Mouse (Mus musculus) kidney, postnatal 0 days (tissue): ENCODE data around the gene Slc2a10. TPM values are rescaled to one million over a fixed set of nuclear protein-coding genes. Genes with fewer than 3 reads are reported as not detected.

Experiments used
- ATAC-seq: fragments of 200-750 bp; cut with Nextera tagmentation; replicated peaks from 2 replicates; pipeline ENCODE4 v1.8.0; 2017; ENCODE audit warnings: low read depth, moderate number of reproducible peaks, moderate TSS enrichment, moderate library complexity; ENCODE audit not compliant: low FRiP score
- DNase-seq: peaks from one replicate; pipeline ENCODE4 v3.0.0-alpha.2; 2016; ENCODE audit warnings: low spot score
- H3K27ac ChIP-seq: fragments of 300-500 bp; sonication (generic); 2 replicates; pipeline ENCODE4 v1.5.1; 2014; ENCODE audit warnings: mild to moderate bottlenecking
- H3K27me3 ChIP-seq: fragments of 300-500 bp; sonication (generic); 2 replicates; pipeline ENCODE4 v1.6.1; 2014; ENCODE audit warnings: low read length, mixed read lengths; ENCODE audit not compliant: insufficient read depth
- H3K36me3 ChIP-seq: fragments of 300-500 bp; sonication (generic); 2 replicates; pipeline ENCODE4 v1.6.1; 2014; ENCODE audit warnings: low read length, mixed read lengths; ENCODE audit not compliant: insufficient read depth
- H3K4me1 ChIP-seq: fragments of 300-500 bp; sonication (generic); replicated peaks from 2 replicates; pipeline ENCODE4 v1.6.1; 2014; ENCODE audit warnings: antibody characterized with exemption, low read length, mixed read lengths; ENCODE audit not compliant: insufficient read depth
- H3K4me2 ChIP-seq: fragments of 300-500 bp; sonication (generic); 2 replicates; pipeline ENCODE4 v1.6.1; 2014; ENCODE audit warnings: mild to moderate bottlenecking, low read length, moderate library complexity, mixed read lengths
- H3K4me3 ChIP-seq: fragments of 300-500 bp; sonication (generic); replicated peaks from 2 replicates; pipeline ENCODE4 v1.5.1; 2014; ENCODE audit warnings: low read depth, low read length
- H3K9ac ChIP-seq: fragments of 300-500 bp; sonication (generic); 2 replicates; pipeline ENCODE4 v1.6.1; 2014; ENCODE audit warnings: low read depth, low read length
- H3K9me3 ChIP-seq: fragments of 300-500 bp; sonication (generic); replicated peaks from 2 replicates; pipeline ENCODE4 v1.6.1; 2016; ENCODE audit warnings: low read length, inconsistent platforms, mixed read lengths
- CTCF ChIP-seq: IDR thresholded peaks from 2 replicates; pipeline ENCODE4 v1.5.1; 2016; ENCODE audit warnings: antibody characterized with exemption, low read depth, mild to moderate bottlenecking, moderate library complexity
- WGBS: fragments of 180-500 bp; shearing (Covaris S2); extraction: QIAGEN DNeasy Blood & Tissue Kit; methylation state at CpG from one replicate; pipeline ENCODE4 v1.1.7; 2014; 5-methylcytosine and 5-hydroxymethylcytosine counted together
- polyA plus RNA-seq: library from polyadenylated mRNA; unstranded; fragments of >200 nt; fragmentation: Nextera tagmentation; extraction: Ambion mirVana; gene quantifications from 2 replicates; pipeline ENCODE4 v1.2.1, GENCODE M21; 2015

The Slc2a10 gene
- polyA plus RNA-seq, 1 experiment from 2014 or later: 3.2 TPM

DNA sequence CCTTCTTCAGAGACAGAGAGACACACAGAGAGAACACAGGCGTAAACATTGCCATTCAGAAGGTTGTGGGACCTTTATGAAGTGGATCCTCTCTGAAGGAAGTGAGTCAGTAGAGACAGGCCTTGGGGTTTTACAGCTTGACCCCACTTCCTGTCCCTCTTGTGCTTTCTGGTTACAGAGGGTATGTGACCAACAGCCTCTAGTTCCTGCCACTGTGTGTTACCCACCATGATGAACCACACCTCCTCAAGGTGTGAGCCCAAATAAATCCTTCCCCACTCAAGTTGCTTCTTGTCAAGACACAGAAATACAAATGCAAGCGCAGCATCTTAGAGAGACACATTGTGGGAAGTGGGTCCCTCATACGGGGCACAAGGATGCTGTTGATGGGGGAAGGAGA lies 37.4 kb downstream of the Slc2a10 start:
- H3K4me1 ChIP-seq: no peaks in the 10 kb centered on the region
- H3K9me3 ChIP-seq: no peaks in the 10 kb centered on the region
- WGBS: 86% methylated on average over 3 of the region's 3 CpGs
- DNase-seq (no peak), ATAC-seq (no peak)
- no peaks in the 10 kb centered on the region for H3K36me3 ChIP-seq
- no peak for TF ChIP-seq CTCF
- no peak overlapping the region for H3K4me3 ChIP-seq
- no peaks in the 10 kb centered on the region for H3K27me3 ChIP-seq
- H3K9ac ChIP-seq: no peak overlapping the region
- H3K27ac ChIP-seq: no peak overlapping the region
- H3K4me2 ChIP-seq: no peak overlapping the region

DNA sequence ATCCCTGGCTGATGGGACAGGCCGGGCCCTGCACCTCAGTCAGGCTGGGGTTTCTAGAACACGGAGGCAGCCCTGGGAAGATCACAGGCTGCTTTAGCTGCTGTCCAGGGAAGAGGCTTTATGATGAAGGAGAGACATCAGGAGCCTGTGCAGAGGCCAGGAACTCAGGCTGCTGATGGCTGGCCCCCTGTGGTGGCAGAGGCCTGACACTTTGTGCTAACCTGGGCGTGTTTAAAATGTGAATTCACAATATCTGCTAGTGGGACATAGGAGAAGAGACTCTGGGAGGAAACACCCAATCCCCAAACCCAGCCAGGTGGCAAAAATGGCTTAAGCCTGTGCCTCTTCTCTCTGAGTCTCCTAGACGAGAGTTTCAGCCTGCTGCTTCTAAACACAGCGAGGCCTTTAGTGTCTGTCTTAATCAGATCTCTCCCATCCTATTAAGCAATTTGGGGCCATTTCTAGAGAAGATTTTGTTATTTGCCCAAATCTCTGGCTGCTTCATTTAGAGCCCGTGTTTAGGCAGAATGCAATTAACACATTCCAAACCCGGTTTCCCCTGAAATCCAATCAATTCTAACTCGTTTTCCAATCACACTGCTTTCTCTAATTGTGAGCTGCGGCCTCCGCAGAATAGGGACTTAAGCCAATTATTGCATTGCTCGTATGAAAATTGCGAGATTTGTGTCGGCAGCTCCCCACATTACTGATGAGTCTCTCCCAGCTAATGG lies 39.5 kb downstream of the Slc2a10 start:
- WGBS: 73% methylated on average over 13 of the region's 13 CpGs

DNA sequence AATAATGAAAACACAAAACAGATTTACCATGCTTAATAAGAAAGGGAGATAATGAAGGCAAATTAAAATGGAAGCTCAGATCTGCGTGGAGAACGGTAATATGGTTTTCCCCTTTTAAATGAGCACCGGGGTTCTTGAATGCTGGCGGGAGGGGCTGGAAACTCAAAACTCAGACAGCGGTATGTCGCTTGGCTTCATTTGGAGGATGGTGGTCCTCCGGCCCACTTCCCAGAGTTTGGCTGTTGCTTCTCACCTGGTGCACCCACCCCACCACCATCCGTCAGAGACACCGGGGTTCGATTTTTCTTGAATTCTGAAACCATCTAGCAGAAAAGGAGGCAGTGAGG lies 40.1 kb downstream of the Slc2a10 start:
- Histone ChIP-seq H3K4me1 (no peaks in the 10 kb centered on the region), H3K4me2 (no peak overlapping the region), H3K9ac (no peak overlapping the region), H3K27me3 (no peaks in the 10 kb centered on the region), H3K36me3 (no peaks in the 10 kb centered on the region), H3K27ac (no peak overlapping the region), H3K4me3 (no peak overlapping the region), H3K9me3 (no peaks in the 10 kb centered on the region)
- no peak for TF ChIP-seq CTCF
- no peak for DNase-seq
- ATAC-seq: no peak
- WGBS: 92% methylated on average over 10 of the region's 10 CpGs

More for the DNA sequence above, 39.5 kb downstream of the Slc2a10 start:
- no peak for ATAC-seq
- no peak overlapping the region for H3K4me3 ChIP-seq
- no peaks in the 10 kb centered on the region for H3K27me3 ChIP-seq
- no peaks in the 10 kb centered on the region for H3K9me3 ChIP-seq
- no peak for TF ChIP-seq CTCF
- no peak overlapping the region for H3K9ac ChIP-seq
- no peaks in the 10 kb centered on the region for H3K4me1 ChIP-seq
- no peak overlapping the region for H3K27ac ChIP-seq
- DNase-seq: no peak
- H3K36me3 ChIP-seq: no peaks in the 10 kb centered on the region
- H3K4me2 ChIP-seq: no peak overlapping the region

DNA sequence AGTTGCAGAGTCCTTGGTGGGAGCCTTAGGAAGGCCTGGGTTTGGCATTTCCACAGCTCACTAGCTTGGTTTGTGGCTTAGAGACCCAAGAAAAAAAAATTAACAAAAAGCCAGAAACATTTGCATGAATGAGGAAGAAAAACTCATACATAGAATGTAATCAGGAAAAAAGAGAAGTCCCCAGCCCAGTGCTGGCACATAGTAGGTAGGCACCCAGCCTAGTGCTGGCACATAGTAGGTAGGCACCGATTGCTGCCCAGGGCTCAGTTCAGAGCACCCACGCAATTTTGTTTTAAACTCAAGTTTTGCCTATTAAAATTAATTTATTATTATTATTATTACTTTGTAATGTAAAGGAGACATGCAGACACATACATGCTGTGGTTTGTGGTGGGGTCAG lies 42.1 kb downstream of the Slc2a10 start:
- no peak overlapping the region for H3K27ac ChIP-seq
- no peak overlapping the region for H3K4me3 ChIP-seq
- H3K27me3 ChIP-seq: no peaks in the 10 kb centered on the region
- no peak for DNase-seq
- 83% methylated on average over 2 of the region's 2 CpGs for WGBS
- no peaks in the 10 kb centered on the region for H3K36me3 ChIP-seq
- H3K4me2 ChIP-seq: no peak overlapping the region
- ATAC-seq: no peak
- no peak overlapping the region for H3K9ac ChIP-seq
- H3K4me1 ChIP-seq: no peaks in the 10 kb centered on the region
- H3K9me3 ChIP-seq: no peaks in the 10 kb centered on the region
- TF ChIP-seq CTCF: no peak

- ATAC-seq (no peak), DNase-seq (no peak)
- TF ChIP-seq CTCF: no peak
- H3K9ac ChIP-seq: no peak overlapping the region
- 33% methylated on average over 8 of the region's 8 CpGs for whole genome bisulfite sequencing
- no peak overlapping the region for H3K4me3 ChIP-seq
- no peak overlapping the region for H3K4me2 ChIP-seq
- no peaks in the 10 kb centered on the region for H3K9me3 ChIP-seq
- H3K4me1 ChIP-seq: no peaks in the 10 kb centered on the region
- H3K27me3 ChIP-seq: no peaks in the 10 kb centered on the region
- no peaks in the 10 kb centered on the region for H3K36me3 ChIP-seq
- H3K27ac ChIP-seq: no peak overlapping the region
Observed at GRCm38 (mm10) chr2:165546341-165546740, 42.8 kb downstream of the Slc2a10 start.

DNA sequence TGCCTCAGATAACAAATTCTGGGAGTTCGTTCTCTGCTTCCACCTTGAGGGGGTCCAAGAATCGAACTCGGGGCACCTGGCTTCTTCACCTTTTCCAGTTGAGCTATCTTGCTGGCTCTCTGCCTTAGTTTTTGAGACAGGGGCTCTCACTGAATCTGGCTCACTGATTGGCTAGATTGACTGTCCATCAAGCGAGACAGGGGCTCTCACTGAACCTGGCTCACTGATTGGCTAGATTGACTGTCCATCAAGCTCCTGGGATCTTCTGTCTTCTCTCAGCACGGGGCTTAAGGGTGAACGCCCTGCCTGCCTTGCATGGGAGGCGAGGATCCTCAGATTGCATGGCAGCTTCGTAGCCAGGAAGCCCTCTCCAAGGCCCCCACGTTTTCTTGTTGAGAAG lies 43.8 kb downstream of the Slc2a10 start:
- no peak overlapping the region for H3K9ac ChIP-seq
- ATAC-seq (no peak), DNase-seq (peak; percentile 65)
- WGBS: 56% methylated on average over 9 of the region's 9 CpGs
- no peaks in the 10 kb centered on the region for H3K4me1 ChIP-seq
- H3K4me3 ChIP-seq: no peak overlapping the region
- H3K27me3 ChIP-seq: no peaks in the 10 kb centered on the region
- no peak for TF ChIP-seq CTCF
- H3K9me3 ChIP-seq: no peaks in the 10 kb centered on the region
- no peaks in the 10 kb centered on the region for H3K36me3 ChIP-seq
- no peak overlapping the region for H3K4me2 ChIP-seq
- no peak overlapping the region for H3K27ac ChIP-seq

GRCm38 (mm10) chr2:165548627-165549026 lies 45.0 kb downstream of the Slc2a10 start:
- Histone ChIP-seq H3K4me3 (no peak overlapping the region), H3K9me3 (no peaks in the 10 kb centered on the region), H3K4me1 (no peaks in the 10 kb centered on the region), H3K27me3 (no peaks in the 10 kb centered on the region), H3K9ac (no peak overlapping the region), H3K4me2 (no peak overlapping the region), H3K27ac (no peak overlapping the region), H3K36me3 (no peaks in the 10 kb centered on the region)
- DNase-seq (no peak), ATAC-seq (no peak)
- TF ChIP-seq CTCF: no peak
- 69% methylated on average over 6 of the region's 6 CpGs for WGBS
